Mouse (Mus musculus): ENCODE measurements around the gene Tmem182. TPM values are rescaled to one million over a fixed set of nuclear protein-coding genes. Genes with fewer than 3 reads are reported as not detected.

Gene Tmem182
- polyA plus RNA-seq, 1 experiment from 2014 or later, result 0.11 TPM

- Histone ChIP-seq H3K27me3 (replicated peaks; ENCODE audit: control insufficient read depth, insufficient read depth, low read length) (no peaks in the 10 kb centered on the region), H3K9me3 (ENCODE audit: control insufficient read depth, low read length) (no peaks in the 10 kb centered on the region), H3K27ac (ENCODE audit: low read depth, low read length) (no peak overlapping the region), H3K36me3 (ENCODE audit: control insufficient read depth, insufficient read depth, low read length) (no peaks in the 10 kb centered on the region), H3K4me3 (ENCODE audit: low read length) (no peak overlapping the region), H3K4me1 (ENCODE audit: control insufficient read depth, insufficient read depth, low read depth, low read length) (no peaks in the 10 kb centered on the region), H3K4me2 (ENCODE audit: low read length) (no peak overlapping the region), H3K9ac (ENCODE audit: low read depth, low read length) (no peak overlapping the region)
- no peak for ATAC-seq
- WGBS, result 77% methylated on average over 14 of the region's 14 CpGs
Measured at GRCm38 (mm10) chr1:40889617-40890016, 84.2 kb downstream of the Tmem182 start.

GRCm38 (mm10) chr1:40890246-40890645 is 84.8 kb downstream of the Tmem182 start:
- no peak for ATAC-seq
- Histone ChIP-seq H3K27me3 (replicated peaks; ENCODE audit: control insufficient read depth, insufficient read depth, low read length) (no peaks in the 10 kb centered on the region), H3K27ac (ENCODE audit: low read depth, low read length) (no peak overlapping the region), H3K4me1 (ENCODE audit: control insufficient read depth, insufficient read depth, low read depth, low read length) (no peaks in the 10 kb centered on the region), H3K9me3 (ENCODE audit: control insufficient read depth, low read length) (no peaks in the 10 kb centered on the region), H3K4me2 (ENCODE audit: low read length) (no peak overlapping the region), H3K4me3 (ENCODE audit: low read length) (no peak overlapping the region), H3K36me3 (ENCODE audit: control insufficient read depth, insufficient read depth, low read length) (no peaks in the 10 kb centered on the region), H3K9ac (ENCODE audit: low read depth, low read length) (no peak overlapping the region)
- 48% methylated on average over 8 of the region's 8 CpGs for WGBS

- no peak overlapping the region for H3K27ac ChIP-seq (ENCODE audit: low read depth, low read length)
- H3K9me3 ChIP-seq (ENCODE audit: control insufficient read depth, low read length), result no peaks in the 10 kb centered on the region
- H3K36me3 ChIP-seq (ENCODE audit: control insufficient read depth, insufficient read depth, low read length), result no peaks in the 10 kb centered on the region
- H3K4me2 ChIP-seq (ENCODE audit: low read length), result no peak overlapping the region
- no peak overlapping the region for H3K4me3 ChIP-seq (ENCODE audit: low read length)
- ATAC-seq, result no peak
- H3K27me3 ChIP-seq (replicated peaks; ENCODE audit: control insufficient read depth, insufficient read depth, low read length), result no peaks in the 10 kb centered on the region
- no peaks in the 10 kb centered on the region for H3K4me1 ChIP-seq (ENCODE audit: control insufficient read depth, insufficient read depth, low read depth, low read length)
- H3K9ac ChIP-seq (ENCODE audit: low read depth, low read length), result no peak overlapping the region
Measured at GRCm38 (mm10) chr1:40903712-40904111, 98.3 kb downstream of the Tmem182 start.

Other genes with a start within 250 kb of the Tmem182 start
- gene Slc9a4, start 225.5 kb upstream of the Tmem182 start, polyA plus RNA-seq (2015; fragmentation: Nextera tagmentation; extraction: Ambion mirVana), result 0.24 TPM in 1 of 2 replicates, not detected in the other
- 0.49 and 0.51 TPM in 2 replicates for gene Slc9a2, start 125.0 kb upstream of the Tmem182 start, polyA plus RNA-seq (2015; fragmentation: Nextera tagmentation; extraction: Ambion mirVana)
- gene Mfsd9, start 14.9 kb upstream of the Tmem182 start, polyA plus RNA-seq (2015; fragmentation: Nextera tagmentation; extraction: Ambion mirVana), result 7.6 and 9.5 TPM in 2 replicates

Data from hindbrain, embryonic 16.5 days (tissue).